Mouse (Mus musculus) brain, adult 2 months (tissue): Measurements from ENCODE around the gene Pom121l2.

Experiments
- DNase-seq: peaks from one replicate; pipeline ENCODE4 v3.0.0; 2011; ENCODE audit warnings: low read depth, low spot score

Gene Pom121l2

GRCm38 (mm10) chr13:22015479-22016450 lies 34.8 kb downstream of the Pom121l2 start:
- peak; percentile 74 for DNase-seq

GRCm38 (mm10) chr13:22019934-22020835 lies 39.2 kb downstream of the Pom121l2 start:
- DNase-seq = no peak

- peak; percentile 20 for DNase-seq
These were observed 39.9 kb downstream of the Pom121l2 start for GRCm38 (mm10) chr13:22020901-22021339.

DNA sequence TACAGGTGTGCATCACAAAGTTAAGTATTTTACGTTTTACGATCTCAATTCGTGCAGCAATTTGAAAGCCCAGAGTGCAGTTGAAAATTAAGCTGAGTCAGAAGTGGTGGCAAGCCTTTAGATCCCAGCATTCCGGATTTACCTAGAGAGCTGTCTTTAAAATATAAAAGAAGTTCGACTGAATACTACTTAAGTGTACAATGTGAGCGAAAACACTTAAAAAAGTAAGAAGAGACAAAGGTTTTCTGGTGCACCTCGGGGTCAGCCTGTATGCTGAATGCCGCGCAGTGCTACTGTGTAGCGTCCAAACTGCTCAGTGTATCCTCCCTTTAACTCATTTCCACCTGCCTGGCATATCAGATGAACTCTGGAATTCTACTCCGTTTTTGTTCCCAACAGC lies 40.6 kb downstream of the Pom121l2 start:
- no peak for DNase-seq

- DNase-seq = peak; percentile 85
These were observed 41.2 kb downstream of the Pom121l2 start for GRCm38 (mm10) chr13:22022241-22022640.

GRCm38 (mm10) chr13:22026058-22027031 lies 45.4 kb downstream of the Pom121l2 start:
- peak; percentile 79 for DNase-seq

GRCm38 (mm10) chr13:22028673-22029460 lies 47.9 kb downstream of the Pom121l2 start:
- DNase-seq = peak; percentile 95

- DNase-seq = peak; percentile 42
These were observed 48.9 kb downstream of the Pom121l2 start for GRCm38 (mm10) chr13:22029928-22030327.

GRCm38 (mm10) chr13:22030493-22030892 lies 49.5 kb downstream of the Pom121l2 start:
- DNase-seq = peak; percentile 51

- no peak for DNase-seq
These were observed 52.9 kb downstream of the Pom121l2 start for GRCm38 (mm10) chr13:22033741-22034442.

DNA sequence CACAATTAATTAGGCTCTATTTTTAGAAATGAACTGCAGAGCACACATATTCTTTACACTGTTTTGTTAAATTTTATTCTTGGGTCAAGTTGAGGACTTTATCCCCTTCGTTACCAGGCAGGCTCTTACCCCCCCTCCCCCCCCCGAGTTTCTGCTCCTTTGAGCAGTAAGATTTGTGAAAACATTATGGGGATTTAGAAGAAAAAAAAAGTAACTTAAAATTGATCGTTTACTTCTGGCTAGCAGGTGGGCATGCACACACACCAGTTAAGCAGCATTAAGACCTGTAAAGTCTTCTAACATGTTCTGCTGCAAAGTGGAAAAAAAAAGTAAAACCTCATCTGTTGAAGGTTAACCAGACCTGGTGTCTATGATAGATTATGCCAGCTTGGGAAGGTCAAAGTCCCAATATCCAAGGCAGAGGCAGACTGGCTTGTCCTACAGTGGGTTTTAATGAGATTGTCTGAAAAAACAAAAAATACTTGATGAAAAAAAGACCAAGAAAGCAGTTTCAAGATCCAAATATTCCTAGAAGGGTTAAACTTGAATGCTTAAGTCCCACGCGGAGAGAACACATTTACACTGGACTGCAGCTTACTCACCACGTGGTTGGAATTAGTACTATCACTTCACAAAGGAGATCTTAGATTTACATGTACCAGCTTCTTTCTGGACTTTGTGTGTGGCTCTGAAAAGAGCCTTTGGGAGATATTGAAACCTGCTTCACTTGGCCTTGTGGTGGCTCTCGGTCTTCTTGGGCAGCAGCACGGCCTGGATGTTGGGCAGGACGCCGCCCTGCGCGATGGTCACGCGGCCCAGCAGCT lies 53.7 kb downstream of the Pom121l2 start:
- no peak for DNase-seq

DNA sequence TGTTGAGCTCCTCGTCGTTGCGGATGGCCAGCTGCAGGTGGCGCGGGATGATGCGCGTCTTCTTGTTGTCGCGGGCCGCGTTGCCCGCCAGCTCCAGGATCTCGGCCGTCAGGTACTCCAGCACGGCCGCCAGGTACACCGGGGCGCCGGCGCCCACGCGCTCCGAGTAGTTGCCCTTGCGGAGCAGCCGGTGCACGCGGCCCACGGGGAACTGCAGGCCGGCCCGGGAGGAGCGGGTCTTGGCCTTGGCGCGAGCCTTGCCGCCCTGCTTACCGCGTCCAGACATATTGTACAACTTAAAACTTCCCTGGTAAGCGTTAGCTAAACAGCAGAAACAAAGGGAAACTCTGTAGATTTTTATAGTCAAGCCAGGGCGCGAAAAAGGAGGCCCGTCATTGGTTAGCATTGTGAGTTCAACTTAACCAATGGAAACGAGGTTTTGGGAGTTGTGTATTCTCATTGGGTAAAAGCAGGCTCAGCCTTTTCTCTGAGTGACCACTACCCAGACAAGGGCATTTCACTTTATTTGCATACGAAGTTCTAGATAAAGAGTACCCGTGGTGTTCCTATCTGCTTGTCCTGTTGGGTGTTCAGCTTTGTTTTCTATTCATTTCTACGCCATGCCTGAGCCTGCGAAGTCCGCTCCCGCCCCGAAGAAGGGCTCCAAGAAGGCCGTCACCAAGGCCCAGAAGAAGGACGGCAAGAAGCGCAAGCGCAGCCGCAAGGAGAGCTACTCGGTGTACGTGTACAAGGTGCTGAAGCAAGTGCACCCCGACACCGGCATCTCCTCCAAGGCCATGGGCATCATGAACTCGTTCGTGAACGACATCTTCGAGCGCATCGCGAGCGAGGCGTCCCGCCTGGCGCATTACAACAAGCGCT lies 54.5 kb downstream of the Pom121l2 start, which contains the start of the genes Hist1h2ah and Hist1h2bk:
Gene Hist1h2ah (minus strand): TSS at position 302 of the 882 bp plus-strand sequence.
Gene Hist1h2bk (plus strand): TSS at position 604 of the 882 bp plus-strand sequence.
- DNase-seq = peak; percentile 97

DNA sequence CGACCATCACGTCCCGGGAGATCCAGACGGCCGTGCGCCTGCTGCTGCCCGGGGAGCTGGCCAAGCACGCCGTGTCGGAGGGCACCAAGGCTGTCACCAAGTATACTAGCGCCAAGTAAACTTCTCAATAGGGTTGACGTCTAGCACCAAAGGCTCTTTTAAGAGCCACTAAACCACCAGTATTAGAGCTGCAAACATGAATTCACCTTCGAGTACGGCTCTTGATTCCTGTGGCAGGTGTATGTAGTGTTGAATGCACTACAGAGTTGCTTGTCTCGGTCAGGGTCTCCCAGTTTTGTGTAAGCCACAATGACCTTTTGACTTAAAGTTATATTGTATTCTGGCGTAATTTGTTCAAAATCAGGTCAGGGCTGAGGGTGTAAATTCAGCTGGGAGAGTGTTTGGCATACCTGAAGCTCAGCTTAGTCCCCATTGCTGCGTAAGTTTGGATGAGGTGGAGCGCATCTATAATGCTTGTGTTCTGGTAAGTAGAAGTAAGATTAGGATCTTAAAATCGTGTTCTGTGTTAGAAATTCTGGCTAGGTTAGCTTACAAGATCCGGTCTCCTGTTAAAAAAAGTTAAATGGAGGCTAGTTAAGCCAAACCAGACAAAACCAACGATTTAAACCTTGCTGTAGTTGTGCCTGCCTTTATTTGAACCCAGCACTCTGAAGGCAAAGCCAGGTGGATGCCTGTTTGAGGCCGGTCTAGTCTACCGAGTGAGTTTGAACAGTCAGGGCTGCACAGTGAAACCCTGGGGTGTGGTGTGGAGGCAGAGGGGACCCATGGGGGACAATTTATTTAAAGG lies 55.4 kb downstream of the Pom121l2 start:
- no peak for DNase-seq

DNA sequence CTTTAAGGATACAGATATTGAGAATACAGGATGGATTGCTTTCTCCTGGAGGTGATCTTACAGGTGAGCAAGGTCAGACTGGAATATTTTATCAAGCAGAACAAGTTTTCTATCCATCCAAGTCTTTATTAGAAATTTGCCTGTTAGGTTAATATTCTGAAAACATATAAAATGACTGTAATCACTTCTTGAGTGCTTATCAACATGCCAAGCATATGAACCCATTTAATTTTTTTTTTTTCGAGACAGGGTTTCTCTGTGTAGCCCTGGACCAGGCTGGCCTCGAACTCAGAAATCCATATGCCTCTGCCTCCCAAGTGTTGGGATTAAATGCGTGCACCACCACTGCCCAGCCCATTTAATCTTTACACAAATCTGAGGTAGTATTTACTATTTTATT lies 56.0 kb downstream of the Pom121l2 start:
- DNase-seq = no peak

DNA sequence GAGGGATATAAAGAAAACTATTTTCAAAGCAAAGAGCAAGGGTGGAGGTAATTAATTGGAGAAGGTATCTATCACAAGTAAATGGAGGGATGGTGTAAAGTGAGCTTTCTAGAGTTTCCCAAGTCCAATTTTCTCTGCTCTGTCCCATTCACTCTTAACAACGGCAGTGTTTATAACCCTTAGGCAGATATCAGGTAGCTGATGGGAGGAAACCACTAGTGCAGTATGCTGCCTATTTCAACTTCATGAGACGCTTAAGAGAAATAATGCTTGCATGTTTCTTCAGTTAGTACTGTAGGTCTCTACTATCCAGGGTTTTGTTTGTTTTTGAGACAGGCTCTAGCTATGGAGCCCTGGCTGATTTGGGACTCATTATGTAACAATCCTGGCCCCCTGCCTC lies 56.4 kb downstream of the Pom121l2 start:
- DNase-seq = no peak
